Mouse (Mus musculus) splenic B cell, adult 2 months (primary cell): ENCODE data around the gene Tjap1.

Source experiments
- DNase-seq: peaks from one replicate; pipeline ENCODE4 v3.0.0-alpha.2; 2011; ENCODE audit warnings: low read depth, low spot score
- H3K27me3 ChIP-seq: 2 replicates; pipeline ENCODE4 v1.6.1; 2012; ENCODE audit warnings: mild to moderate bottlenecking, low read length, moderate library complexity, mixed read lengths; ENCODE audit not compliant: control insufficient read depth, poor library complexity, insufficient read depth, severe bottlenecking
- H3K36me3 ChIP-seq: 2 replicates; pipeline ENCODE4 v1.6.1; 2012; ENCODE audit warnings: mild to moderate bottlenecking, low read length, moderate library complexity, mixed read lengths; ENCODE audit not compliant: control insufficient read depth, poor library complexity, insufficient read depth, severe bottlenecking

Tjap1 gene

GRCm38 (mm10) chr17:46282483-46283123 is at the start of gene Tjap1:
Tjap1 (minus strand) TSS chr17:46283026.
- peak; percentile 84 for DNase-seq
- no peaks in the 10 kb centered on the region for H3K27me3 ChIP-seq
- H3K36me3 ChIP-seq, result peaks cover 2% of the 10 kb centered on the region

- H3K27me3 ChIP-seq, result no peaks in the 10 kb centered on the region
- no peak for DNase-seq
Observed at GRCm38 (mm10) chr17:46328723-46329122, 45.9 kb upstream of the Tjap1 start.

GRCm38 (mm10) chr17:46327906-46328534 is 45.2 kb upstream of the Tjap1 start, which contains the start of gene Abcc10:
Abcc10 (minus strand) TSS chr17:46328352.
- H3K36me3 ChIP-seq, result no peaks in the 10 kb centered on the region
- H3K27me3 ChIP-seq, result no peaks in the 10 kb centered on the region
- DNase-seq, result peak; percentile 96

More at GRCm38 (mm10) chr17:46328723-46329122, 45.9 kb upstream of the Tjap1 start:
- no peaks in the 10 kb centered on the region for H3K36me3 ChIP-seq

GRCm38 (mm10) chr17:46327413-46327905 is 44.6 kb upstream of the Tjap1 start:
- H3K36me3 ChIP-seq, result no peaks in the 10 kb centered on the region
- no peak for DNase-seq
- H3K27me3 ChIP-seq, result no peaks in the 10 kb centered on the region

- H3K27me3 ChIP-seq, result no peaks in the 10 kb centered on the region
- DNase-seq, result no peak
- H3K36me3 ChIP-seq, result no peaks in the 10 kb centered on the region
Observed at GRCm38 (mm10) chr17:46322046-46322823, 39.4 kb upstream of the Tjap1 start.

GRCm38 (mm10) chr17:46320492-46320891 is 37.7 kb upstream of the Tjap1 start:
- no peak for DNase-seq
- no peaks in the 10 kb centered on the region for H3K27me3 ChIP-seq
- H3K36me3 ChIP-seq, result no peaks in the 10 kb centered on the region

- Histone ChIP-seq H3K36me3 (no peaks in the 10 kb centered on the region), H3K27me3 (no peaks in the 10 kb centered on the region)
- DNase-seq, result no peak
Observed at GRCm38 (mm10) chr17:46315813-46316212, 33.0 kb upstream of the Tjap1 start.

- no peak for DNase-seq
- no peaks in the 10 kb centered on the region for H3K36me3 ChIP-seq
Observed at GRCm38 (mm10) chr17:46313135-46313715, 30.4 kb upstream of the Tjap1 start.

GRCm38 (mm10) chr17:46310515-46310914 is 27.7 kb upstream of the Tjap1 start:
- no peak for DNase-seq
- Histone ChIP-seq H3K36me3 (no peaks in the 10 kb centered on the region; the same call in 1 of the 2 replicates), H3K27me3 (no peaks in the 10 kb centered on the region)

More at GRCm38 (mm10) chr17:46313135-46313715, 30.4 kb upstream of the Tjap1 start:
- H3K27me3 ChIP-seq, result no peaks in the 10 kb centered on the region

GRCm38 (mm10) chr17:46309835-46310234 is 27.0 kb upstream of the Tjap1 start:
- DNase-seq, result no peak
- Histone ChIP-seq H3K27me3 (no peaks in the 10 kb centered on the region), H3K36me3 (no peaks in the 10 kb centered on the region; the same call in 1 of the 2 replicates)

GRCm38 (mm10) chr17:46306956-46307355 is 24.1 kb upstream of the Tjap1 start:
- Histone ChIP-seq H3K36me3 (no peaks in the 10 kb centered on the region; the same call in 1 of the 2 replicates), H3K27me3 (no peaks in the 10 kb centered on the region)
- no peak for DNase-seq

- H3K27me3 ChIP-seq, result no peaks in the 10 kb centered on the region
- no peak for DNase-seq
Observed at GRCm38 (mm10) chr17:46304184-46304583, 21.4 kb upstream of the Tjap1 start.

GRCm38 (mm10) chr17:46301892-46302291 is 19.1 kb upstream of the Tjap1 start:
- Histone ChIP-seq H3K36me3 (no peaks in the 10 kb centered on the region; the same call in 1 of the 2 replicates), H3K27me3 (peaks cover 4% of the 10 kb centered on the region)
- no peak for DNase-seq

More at GRCm38 (mm10) chr17:46304184-46304583, 21.4 kb upstream of the Tjap1 start:
- no peaks in the 10 kb centered on the region; the same call in 1 of the 2 replicates for H3K36me3 ChIP-seq

- no peaks in the 10 kb centered on the region for H3K36me3 ChIP-seq
- DNase-seq, result peak; percentile 79
- peaks cover 4% of the 10 kb centered on the region for H3K27me3 ChIP-seq
Observed at GRCm38 (mm10) chr17:46298220-46298913, 15.5 kb upstream of the Tjap1 start.
